Mouse (Mus musculus) liver, adult 10 weeks (tissue): Measurements from ENCODE around the gene Zfand3. TPM values are rescaled to one million over a fixed set of nuclear protein-coding genes. Genes with fewer than 3 reads are reported as not detected.

ENCODE experiments used
- polyA plus RNA-seq: library from polyadenylated mRNA; stranded (reverse); fragments of 350-450 nt; fragmentation: Illumina TruSeq; extraction: RNeasy Lipid Tissue Mini Kit (QIAGEN cat#74804); gene quantifications from one replicate; pipeline ENCODE4 v1.2.3, GENCODE M21; 2014; ENCODE audit warnings: low read depth, low replicate concordance

Zfand3 gene
- 64.2 TPM for polyA plus RNA-seq

DNA sequence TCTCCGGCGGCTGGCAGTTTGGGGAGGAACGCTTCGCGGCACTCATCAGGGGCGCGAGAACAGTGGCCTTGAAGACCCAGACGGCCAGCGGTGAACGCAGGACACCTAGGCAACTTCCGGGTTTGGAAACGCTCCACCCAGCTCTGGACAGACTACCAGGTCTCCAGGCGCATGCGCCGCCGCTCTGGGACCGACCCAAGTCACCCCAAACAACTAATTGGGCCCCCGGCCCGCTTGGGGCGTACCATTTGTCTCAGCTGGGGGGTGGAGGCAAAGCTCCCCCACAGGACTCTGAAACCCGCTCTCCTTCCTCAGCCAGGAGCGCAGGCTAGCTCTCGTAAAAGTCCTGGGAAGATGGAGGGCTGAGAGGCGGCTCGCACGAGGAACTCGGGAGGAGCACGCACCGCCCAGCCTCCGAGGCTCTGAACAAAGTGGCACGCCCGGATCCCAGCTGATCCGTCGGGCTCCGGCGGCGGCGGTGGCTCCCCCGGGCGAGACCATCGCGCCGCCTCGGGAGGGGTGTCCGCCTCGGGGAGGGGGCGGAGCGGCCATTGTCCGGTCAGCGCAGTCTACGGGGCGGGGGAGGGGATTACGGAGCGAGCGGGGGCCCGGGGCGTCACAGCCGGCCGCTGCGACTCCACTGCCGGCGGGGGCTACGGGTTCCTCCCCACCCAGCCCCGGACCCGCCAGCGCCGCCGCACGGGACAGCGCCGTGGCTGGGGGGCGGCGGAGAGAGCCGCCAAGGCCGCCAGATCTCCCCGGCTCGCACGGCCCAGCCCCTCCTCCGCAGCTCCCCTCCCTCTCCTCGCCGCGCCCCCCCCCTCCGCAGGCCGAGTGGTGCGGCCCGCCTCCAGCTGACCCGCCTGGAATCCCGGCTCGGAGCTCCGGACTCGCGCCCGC is at the start of gene Zfand3:
Gene Zfand3 (plus strand): TSS at position 531 of the 900 bp plus-strand sequence.

GRCm38 (mm10) chr17:29970037-29970555 is 34.4 kb upstream of the Zfand3 start, which contains the start of gene Mdga1:
Gene Mdga1, minus strand, starts transcription at chr17:29970087.

Other genes with a start within 250 kb of the Zfand3 start
- gene Mdga1, start 34.6 kb upstream of the Zfand3 start, polyA plus RNA-seq: not detected